Mouse (Mus musculus): ENCODE results near the gene Gm39653. TPM values are rescaled to one million over a fixed set of nuclear protein-coding genes. Genes with fewer than 3 reads are reported as not detected.
A peak's percentile ranks its signal among the peaks of the same experiment; 100 is the strongest.
"Not testable (repeated sequence)": the region's sequence is repeated elsewhere in the genome, so short reads cannot be mapped to it uniquely, and the experiment has no call there.

Gm39653 gene
- total RNA-seq (2014; fragmentation: Nextera tagmentation): not detected in 2 replicates
- not detected in 2 replicates for total RNA-seq (2017)

DNA sequence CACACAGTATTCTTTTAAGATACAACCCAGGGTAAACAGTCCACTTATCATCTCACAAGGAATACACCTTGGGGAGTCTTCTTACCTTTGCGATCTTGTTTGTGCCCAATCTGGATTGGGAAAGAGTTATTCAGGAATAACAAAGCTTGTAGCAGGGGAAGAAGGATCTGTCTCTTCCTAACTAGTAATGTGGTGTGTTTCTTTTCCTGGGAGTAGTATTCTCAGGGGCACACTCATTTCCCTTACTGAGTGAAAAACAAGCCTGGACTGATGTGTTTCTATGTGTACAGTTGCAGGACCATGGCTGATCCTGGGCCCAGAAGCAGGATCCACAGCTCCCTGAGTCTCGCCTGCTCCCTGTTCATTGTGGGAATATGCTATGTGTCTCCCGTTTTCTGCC is at the start of gene Gm39653:
TSS of gene Gm39653 (plus strand) at position 301 of the 400 bp plus-strand sequence.
- no peak for ATAC-seq (replicated peaks; ENCODE audit: low FRiP score, low TSS enrichment, poor library complexity, severe bottlenecking)

DNA sequence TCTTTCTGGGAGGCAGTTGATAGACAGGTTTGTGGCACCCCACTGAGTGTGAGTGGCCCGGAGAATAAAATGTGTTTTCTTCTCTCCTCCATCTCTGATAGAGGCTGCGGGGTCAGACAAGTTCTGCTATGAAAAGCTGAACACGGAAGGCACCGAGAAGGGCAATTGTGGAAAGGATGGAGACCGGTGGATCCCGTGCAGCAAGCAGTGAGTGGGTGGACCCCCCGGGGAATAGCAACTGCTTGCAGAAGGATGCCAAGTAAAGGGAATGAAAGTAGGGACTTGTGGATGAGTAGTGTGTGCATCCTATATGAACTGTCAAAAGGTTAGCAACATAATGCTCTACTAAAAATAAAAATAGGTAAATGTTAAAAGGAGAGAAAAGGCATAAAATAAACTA is 49.3 kb upstream of the Gm39653 start:
- ATAC-seq (replicated peaks; ENCODE audit: low FRiP score, low TSS enrichment, poor library complexity, severe bottlenecking): no peak

DNA sequence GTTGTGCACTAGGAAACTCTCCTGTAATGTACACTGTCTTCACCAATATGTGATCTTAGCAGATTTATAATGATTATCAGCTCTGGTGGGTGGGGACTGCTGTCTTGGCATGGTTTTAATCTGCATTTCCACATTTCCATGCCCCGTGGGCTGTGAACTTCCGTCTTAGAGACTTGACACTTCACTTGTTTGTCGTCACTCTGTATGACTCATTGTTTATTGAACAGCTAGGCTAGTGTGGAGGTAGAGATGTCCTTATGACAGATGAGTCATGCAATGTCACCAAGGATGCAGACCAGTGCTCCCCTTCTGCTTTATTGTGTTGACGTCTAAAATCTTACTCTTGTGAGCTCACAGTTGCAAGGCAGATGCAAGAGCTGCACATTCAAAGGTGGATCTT is 48.7 kb upstream of the Gm39653 start:
- ATAC-seq (replicated peaks; ENCODE audit: low FRiP score, low TSS enrichment, poor library complexity, severe bottlenecking): no peak

DNA sequence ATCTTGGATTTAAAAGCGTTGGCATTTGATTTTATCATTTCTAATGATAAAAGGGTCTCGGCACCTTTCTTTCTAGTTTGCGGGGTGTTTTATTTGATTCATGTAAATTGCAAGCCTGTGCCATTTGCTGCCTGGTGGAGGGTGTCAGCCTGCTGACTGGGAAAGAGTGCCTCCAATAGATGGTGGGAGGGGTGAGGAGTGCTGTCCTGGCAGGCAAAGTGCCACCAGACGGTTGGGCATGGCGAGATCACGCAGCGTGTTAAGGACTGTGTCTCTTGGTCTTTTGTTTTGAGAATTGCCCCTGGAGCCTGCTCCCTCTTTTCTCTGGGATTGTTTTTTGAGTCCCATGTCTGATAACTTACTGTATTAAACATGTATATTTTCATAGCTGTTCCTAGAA is 43.5 kb upstream of the Gm39653 start:
- no peak for ATAC-seq (replicated peaks; ENCODE audit: low FRiP score, low TSS enrichment, poor library complexity, severe bottlenecking)

DNA sequence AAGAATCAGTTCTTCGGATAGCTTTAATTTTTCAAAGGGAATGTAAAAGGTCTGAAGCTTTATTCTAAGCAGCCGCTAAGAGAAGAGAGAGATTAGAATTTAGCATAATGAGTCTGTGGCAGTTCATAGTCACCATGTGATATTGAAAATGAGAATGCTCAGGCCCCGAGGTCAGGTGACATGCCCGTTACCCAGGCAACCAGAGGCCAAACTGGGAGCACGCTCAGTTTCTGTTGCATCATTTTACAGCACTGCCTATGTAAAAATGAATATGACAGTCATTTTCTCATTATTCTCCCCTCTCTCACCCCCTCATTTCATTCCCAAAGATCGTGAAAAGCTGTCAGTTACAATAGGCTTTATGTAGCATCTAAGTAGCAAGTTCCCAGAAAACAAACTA is 42.3 kb upstream of the Gm39653 start:
- no peak for ATAC-seq (replicated peaks; ENCODE audit: low FRiP score, low TSS enrichment, poor library complexity, severe bottlenecking)

DNA sequence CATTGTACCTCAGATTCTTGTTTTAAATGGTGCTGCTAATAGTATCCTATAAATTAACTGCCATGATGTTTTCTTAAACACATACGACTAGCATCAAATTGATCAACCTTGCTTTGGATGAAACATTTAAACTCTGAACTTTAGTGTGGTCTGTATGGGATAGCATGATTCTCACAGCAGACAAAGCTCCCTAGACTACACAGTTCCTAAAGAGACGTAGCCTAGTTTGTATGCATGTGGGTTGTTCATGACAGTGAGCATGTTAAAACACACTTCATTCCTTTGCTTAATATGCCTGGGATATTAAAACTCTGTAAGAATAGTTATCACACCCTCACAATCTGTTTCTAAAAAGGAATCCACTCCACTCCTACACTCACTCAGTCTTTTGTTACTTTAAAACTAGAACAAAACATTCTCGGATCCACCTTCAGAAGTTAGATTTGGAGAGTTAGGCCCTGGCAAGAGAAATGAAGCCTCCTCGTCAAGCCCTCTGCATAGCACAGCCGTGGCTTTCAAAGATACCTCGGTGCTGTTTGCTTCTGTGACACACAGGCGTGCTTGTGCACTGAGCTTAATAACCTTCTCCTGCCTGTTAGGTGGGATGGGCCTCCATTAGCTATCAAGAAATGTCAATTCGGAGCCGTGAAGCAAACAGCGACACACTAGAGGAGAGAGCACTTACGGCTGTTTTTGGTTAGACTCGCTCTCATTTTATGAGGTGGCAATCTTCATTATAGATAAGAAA is 41.7 kb upstream of the Gm39653 start:
- ATAC-seq (replicated peaks; ENCODE audit: low FRiP score, low TSS enrichment, poor library complexity, severe bottlenecking): no peak

DNA sequence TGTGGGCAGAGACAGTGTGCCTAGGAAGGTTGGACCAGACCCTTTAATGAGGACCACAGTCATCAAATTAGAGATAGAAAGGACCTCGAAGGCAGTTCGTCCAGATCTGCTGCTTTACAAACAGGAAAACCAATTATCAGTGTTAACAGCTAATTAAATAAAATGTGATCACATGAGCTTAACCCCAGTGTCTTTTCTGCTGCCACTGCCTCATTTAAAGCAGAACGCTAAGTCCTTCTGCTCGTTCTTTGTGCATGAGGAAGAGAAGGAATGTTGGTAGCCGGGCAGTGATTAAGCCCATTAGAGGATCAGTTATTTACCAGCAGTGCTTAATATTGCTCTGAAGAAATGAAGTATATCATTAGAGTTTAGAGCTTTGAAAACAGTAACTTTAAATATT is 39.0 kb upstream of the Gm39653 start:
- ATAC-seq (replicated peaks; ENCODE audit: low FRiP score, low TSS enrichment, poor library complexity, severe bottlenecking): no peak

DNA sequence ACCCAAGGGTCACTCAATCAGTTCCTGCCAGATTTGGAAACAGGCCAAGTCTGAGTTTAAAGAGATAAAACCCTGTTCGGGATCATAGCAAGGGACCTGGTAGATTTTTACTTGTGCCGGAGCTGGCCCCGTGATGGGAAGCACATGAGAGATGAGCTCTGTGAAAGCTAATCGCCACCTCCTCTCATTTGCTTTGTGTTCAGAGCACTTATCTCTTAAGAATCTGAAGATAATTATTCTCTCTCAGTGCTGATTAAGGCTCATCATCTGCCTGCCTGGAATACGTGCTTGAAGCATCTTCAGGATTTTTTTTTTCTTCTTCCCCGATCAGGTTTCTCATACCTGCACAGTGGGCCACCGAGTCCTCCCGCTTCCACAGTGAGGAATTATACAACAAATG is 36.6 kb upstream of the Gm39653 start:
- no peak for ATAC-seq (replicated peaks; ENCODE audit: low FRiP score, low TSS enrichment, poor library complexity, severe bottlenecking)

DNA sequence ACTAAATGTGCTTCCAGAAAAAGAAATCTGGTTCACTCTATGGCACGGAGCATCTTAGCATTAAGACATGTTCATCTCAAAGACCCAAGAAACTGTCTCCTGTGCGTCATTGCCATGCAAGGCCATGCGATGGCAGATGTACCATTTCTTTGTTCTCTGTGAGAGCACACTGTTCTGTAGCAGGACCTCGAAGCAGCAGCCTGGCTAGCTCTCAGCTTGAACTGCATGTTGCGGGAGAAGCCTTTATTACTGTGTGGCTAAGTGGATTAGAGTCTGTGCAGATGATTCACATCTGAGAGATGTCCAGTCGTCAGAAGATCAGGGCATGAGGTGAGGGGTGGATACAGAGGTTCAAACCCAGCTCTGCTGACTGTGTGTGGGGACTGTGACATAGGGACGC is 28.9 kb upstream of the Gm39653 start:
- ATAC-seq (replicated peaks; ENCODE audit: low FRiP score, low TSS enrichment, poor library complexity, severe bottlenecking): no peak

DNA sequence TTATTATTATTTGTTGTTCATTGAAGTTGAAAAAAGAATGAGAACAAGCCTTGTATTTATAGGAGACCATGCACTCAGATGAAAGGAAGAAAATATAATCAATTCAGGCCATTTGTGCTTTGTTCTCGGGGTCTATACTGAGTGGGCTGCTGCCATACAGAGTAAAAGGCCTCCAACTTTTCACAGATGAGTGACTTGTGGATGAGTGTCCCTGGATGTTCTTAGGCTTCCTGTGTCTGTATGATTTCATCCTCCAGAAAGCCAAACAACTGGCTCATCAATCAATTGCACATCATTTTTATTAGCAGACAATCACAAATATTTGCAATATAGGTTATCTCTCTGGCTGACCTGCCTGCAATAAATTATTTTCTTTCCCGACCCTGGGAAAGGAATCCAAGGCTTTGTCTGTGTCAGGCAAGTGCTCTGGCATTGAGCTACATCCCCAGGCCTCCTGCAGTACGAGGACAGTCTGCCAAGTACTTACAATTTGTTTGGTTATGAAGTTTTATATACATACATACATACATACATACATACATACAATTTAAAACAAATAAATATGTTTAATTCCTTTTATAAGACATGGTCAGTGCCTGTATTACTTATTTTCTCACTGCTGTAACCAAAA is 11.8 kb upstream of the Gm39653 start:
- no peak for ATAC-seq (replicated peaks; ENCODE audit: low FRiP score, low TSS enrichment, poor library complexity, severe bottlenecking)

DNA sequence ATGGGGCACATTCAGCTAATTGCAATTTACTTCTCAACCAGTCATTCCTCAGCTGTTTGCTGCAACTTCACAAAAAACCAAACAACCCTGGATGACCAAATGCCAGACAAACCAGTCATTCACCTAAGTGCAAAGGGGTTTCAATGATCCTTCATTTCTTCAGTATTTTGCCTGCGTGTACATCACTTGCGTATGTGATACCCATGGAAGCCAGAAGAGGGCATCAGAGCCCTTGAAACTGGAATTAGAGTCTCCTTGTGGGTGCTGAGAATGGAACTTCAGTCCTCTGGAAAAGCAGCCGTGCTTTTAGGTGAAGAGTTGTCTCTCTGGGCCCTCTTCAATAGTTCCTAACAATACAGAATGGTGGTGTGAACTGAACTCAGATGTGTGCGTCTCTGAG is 6.2 kb upstream of the Gm39653 start:
- ATAC-seq (replicated peaks; ENCODE audit: low FRiP score, low TSS enrichment, poor library complexity, severe bottlenecking): no peak

DNA sequence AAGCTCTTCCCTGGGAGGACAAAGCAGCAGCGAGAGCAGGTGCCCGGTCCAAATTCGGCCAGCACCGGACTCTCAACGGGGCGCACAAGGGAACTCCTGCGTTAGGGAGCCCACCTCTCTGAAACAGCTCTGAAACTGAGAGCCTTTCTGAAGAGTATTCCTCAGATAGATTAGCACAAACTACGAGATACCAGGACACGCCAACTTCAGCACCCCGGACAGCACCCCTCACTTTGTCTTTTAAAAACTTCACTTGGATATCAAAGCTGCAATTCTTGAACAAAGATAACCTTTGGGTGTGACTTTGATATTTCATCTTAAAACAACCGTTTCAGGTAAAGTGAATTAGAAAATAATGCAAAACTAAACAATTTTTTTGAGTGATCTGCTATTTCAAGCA is 1.2 kb upstream of the Gm39653 start:
- 0 out of 2 replicates have a peak, but pooled peaks have one; percentile 52 for ATAC-seq (replicated peaks; ENCODE audit: low FRiP score, low TSS enrichment, poor library complexity, severe bottlenecking)

DNA sequence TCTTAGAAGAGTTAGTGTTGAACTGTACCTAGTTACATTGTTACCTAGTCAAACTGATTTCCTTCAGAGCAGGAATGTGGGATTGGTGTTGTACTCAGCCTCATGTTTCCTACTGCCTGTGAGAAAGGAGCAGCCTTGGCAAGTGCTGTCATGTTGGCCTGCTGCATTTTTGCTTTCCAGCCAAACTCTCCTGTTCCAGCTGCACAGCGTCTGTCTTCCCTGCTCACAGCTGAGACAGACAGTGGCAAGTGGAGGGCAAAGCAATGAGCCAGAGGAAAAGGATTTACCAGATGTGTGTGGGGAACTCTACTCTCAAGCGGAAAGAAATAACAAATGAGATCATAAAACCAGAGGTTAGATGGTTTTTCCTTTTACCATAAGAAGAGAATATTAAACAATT is 12.4 kb downstream of the Gm39653 start:
- no peak for ATAC-seq (replicated peaks; ENCODE audit: low FRiP score, low TSS enrichment, poor library complexity, severe bottlenecking)

DNA sequence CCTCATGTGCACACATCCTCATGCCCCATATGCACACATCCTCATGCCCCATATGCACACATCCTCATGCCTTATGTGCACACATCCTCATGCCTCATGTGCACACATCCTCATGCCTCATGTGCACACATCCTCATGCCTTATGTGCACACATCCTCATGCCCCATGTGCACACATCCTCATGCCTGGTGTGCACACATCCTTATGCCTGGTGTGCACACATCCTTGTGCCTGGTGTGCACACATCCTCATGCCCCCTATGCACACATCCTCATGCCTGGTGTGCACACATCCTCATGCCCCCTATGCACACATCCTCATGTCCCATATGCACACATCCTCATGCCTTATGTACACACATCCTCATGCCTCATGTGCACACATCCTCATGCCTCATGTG is 14.6 kb downstream of the Gm39653 start:
- not testable (repeated sequence) for ATAC-seq (replicated peaks; ENCODE audit: low FRiP score, low TSS enrichment, poor library complexity, severe bottlenecking)

DNA sequence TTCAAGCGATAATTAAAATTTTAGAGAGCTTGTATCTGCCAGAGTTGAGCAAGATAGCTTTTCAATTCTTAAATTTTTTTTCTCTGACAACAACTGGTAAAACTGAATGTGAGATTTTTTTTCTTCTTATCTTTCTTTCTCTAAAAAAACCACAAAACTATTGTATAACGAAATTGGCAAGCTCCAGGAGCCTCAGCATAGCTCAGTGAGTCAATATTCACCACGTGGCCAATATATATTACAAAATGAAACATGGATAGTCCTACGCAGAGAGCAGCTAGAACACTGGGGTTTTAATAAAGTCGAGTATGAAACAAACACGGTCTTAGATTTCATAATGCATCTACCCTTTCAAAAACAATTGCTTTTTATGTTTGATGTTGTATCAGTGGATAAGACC is 24.2 kb downstream of the Gm39653 start:
- no peak for ATAC-seq (replicated peaks; ENCODE audit: low FRiP score, low TSS enrichment, poor library complexity, severe bottlenecking)

DNA sequence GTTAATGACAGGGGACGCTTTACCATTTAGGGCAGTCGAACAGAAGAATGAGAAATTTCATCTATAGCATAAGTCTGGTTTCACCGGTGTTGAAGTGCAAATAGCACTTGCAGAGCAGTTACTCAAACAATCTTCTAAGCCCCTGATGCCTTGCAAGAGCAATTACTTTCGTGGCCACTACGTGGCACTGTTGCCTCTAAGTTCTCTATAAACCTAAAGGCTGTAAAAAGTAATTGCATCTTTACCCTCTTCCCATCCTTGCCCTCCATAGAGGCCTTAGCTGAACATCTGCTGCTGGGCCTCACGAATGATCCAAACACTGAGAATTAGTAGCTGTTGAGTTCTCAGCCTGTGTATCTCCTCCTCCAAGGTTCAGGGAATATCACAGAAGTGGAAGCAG is 42.2 kb downstream of the Gm39653 start:
- peak; percentile 81 for ATAC-seq (replicated peaks; ENCODE audit: low FRiP score, low TSS enrichment, poor library complexity, severe bottlenecking)

DNA sequence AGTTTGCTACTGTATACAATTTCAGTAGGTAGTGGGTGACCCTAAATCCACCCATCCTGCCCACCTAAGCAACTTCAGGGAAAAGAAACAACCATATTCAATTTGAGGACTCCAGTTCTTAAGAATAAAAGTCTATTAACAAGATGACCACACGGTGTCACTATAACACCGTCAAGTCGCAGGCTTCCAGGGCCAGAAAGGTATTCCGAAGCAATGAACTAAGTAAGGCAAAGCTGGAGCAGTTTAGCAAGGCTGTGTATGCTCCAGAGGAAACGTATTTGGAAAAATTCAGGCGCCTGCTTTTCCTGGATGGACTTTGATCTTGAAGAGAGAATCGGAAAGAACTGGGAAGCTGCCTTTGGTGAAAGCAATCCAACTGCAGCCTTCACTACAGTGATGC is 43.8 kb downstream of the Gm39653 start:
- peak; percentile 80 for ATAC-seq (replicated peaks; ENCODE audit: low FRiP score, low TSS enrichment, poor library complexity, severe bottlenecking)

DNA sequence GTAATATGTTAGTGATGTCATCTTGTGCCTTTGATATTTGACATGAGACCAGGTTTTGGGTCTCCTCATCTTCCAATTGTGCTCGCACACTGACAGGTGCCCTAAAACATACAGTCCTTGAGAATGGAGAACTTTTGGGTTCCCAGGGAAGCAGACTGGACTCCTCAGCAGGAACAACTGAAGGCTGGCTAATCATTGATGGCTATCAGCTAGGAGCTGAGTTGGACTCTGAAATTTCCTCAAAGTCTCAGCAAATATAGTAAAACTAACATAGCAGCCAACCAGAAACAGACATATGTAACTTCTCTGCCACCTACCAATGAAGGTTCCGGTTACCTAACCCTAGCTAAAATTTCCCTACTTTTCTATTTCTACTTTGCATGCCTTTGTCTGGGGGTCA is 50.3 kb downstream of the Gm39653 start:
- ATAC-seq (replicated peaks; ENCODE audit: low FRiP score, low TSS enrichment, poor library complexity, severe bottlenecking): no peak

DNA sequence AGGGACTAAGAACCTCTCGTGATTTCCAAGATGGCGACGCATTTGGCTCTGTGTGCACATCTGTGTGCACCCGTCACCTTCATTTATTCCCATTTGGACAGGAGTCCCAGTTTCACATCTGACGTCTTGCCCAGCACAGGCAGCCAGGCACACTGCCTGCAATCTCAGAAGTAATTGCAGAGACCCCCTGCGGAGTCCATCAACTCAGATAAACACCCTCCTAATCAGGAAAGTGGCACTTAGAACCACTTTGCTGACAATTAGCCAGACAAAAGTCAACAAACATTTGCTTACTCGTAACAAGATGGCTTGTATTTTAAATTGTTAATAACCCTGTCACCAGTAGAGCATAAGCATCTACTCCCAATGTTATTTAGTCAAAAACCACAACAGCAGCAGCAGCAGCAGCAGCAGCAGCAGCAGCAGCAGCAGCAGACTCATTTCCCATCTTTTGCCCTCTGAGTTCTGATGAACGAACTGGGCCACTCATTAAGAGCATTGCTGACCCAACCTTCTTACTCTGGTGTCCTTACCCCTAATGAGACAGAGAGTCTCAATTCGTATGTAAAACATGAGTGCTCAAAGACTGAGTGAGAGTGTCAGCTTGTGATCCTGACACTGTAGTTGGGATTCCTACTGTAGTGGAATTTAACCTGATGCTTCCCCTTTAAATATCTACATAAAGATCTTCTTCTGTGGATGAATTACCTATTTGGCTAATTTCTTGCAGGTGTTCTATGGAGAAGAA is 51.6 kb downstream of the Gm39653 start:
- no peak for ATAC-seq (replicated peaks; ENCODE audit: low FRiP score, low TSS enrichment, poor library complexity, severe bottlenecking)

Measured in megakaryocyte-erythroid progenitor cell, adult 5-6 weeks (primary cell).